Mouse (Mus musculus) forebrain, embryonic 14.5 days (tissue): ENCODE measurements around the gene Tmprss11f. TPM values are rescaled to one million over a fixed set of nuclear protein-coding genes. Genes with fewer than 3 reads are reported as not detected.
"Not testable (repeated sequence)": the region's sequence is repeated elsewhere in the genome, so short reads cannot be mapped to it uniquely, and the experiment has no call there.

Experiments
- ATAC-seq: fragments of 200-750 bp; cut with Nextera tagmentation; 2 replicates; pipeline ENCODE4 v1.8.0; 2017; ENCODE audit warnings: mild to moderate bottlenecking, moderate library complexity
- DNase-seq: peaks from one replicate; pipeline ENCODE4 v3.0.0-alpha.2; 2015; ENCODE audit warnings: low spot score
- H3K27ac ChIP-seq: fragments of 300-500 bp; sonication (generic); 2 replicates; pipeline ENCODE4 v1.5.1; 2014; ENCODE audit warnings: low read depth, mild to moderate bottlenecking, control low read depth, low read length, moderate library complexity
- H3K27me3 ChIP-seq: fragments of 300-500 bp; sonication (generic); replicated peaks from 2 replicates; pipeline ENCODE4 v1.6.1; 2014; ENCODE audit warnings: low read length, control low read depth, mixed read lengths; ENCODE audit not compliant: control insufficient read depth, insufficient read depth
- H3K36me3 ChIP-seq: fragments of 300-500 bp; sonication (generic); 2 replicates; pipeline ENCODE4 v1.6.1; 2014; ENCODE audit warnings: low read length, control low read depth; ENCODE audit not compliant: control insufficient read depth, insufficient read depth
- H3K4me1 ChIP-seq: fragments of 300-500 bp; sonication (generic); 2 replicates; pipeline ENCODE4 v1.6.1; 2014; ENCODE audit warnings: antibody characterized with exemption, low read length, control low read depth; ENCODE audit not compliant: control insufficient read depth, insufficient read depth
- H3K4me2 ChIP-seq: fragments of 300-500 bp; sonication (generic); 2 replicates; pipeline ENCODE4 v1.6.1; 2014; ENCODE audit warnings: mild to moderate bottlenecking, control low read depth, low read length
- H3K4me3 ChIP-seq: fragments of 300-500 bp; sonication (generic); 2 replicates; pipeline ENCODE4 v1.5.1; 2014; ENCODE audit warnings: low read depth, low read length, control low read depth
- H3K9ac ChIP-seq: fragments of 300-500 bp; sonication (generic); 2 replicates; pipeline ENCODE4 v1.6.1; 2014; ENCODE audit warnings: mild to moderate bottlenecking, low read length, control low read depth, moderate library complexity
- H3K9me3 ChIP-seq: fragments of 300-500 bp; sonication (generic); replicated peaks from 2 replicates; pipeline ENCODE4 v1.6.1; 2016; ENCODE audit warnings: low read length, control low read depth, mixed read lengths; ENCODE audit not compliant: control insufficient read depth
- whole genome bisulfite sequencing: fragments of 180-500 bp; shearing (Covaris S2); extraction: QIAGEN DNeasy Blood & Tissue Kit; methylation state at CpG from one replicate; pipeline ENCODE4 v1.1.7; 2014; 5-methylcytosine and 5-hydroxymethylcytosine counted together
- polyA plus RNA-seq: library from polyadenylated mRNA; unstranded; fragments of >200 nt; fragmentation: Nextera tagmentation; extraction: Ambion mirVana; gene quantifications from 2 replicates; pipeline ENCODE4 v1.2.1, GENCODE M21; 2014

The Tmprss11f gene
- polyA plus RNA-seq = not detected in 2 replicates

DNA sequence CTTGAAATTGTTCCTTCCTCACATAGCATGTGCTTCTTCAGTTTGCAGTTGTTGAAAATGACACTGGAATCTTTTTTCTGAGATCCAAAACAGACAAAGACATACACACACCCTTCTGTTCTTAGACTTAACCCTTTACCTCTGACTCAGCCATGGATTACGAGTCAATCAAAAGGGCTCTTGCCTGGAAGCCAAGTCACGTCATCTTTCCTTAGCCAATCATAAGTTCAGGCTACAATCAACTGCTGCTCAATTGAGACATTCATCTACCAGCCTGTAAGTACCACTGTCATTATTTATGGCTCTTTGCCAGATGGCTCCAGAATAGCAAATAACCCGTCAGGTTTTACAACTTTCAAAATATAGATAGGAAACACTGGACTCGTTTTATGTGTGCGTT lies at the start of gene Tmprss11f:
Tmprss11f (minus strand) TSS at position 101 of the 400 bp plus-strand sequence.
- WGBS = 83% methylated on average over 5 of the region's 5 CpGs
- no peak within 1 kb of the TSS for H3K27ac ChIP-seq
- ATAC-seq = no peak
- H3K9ac ChIP-seq = no peak within 1 kb of the TSS
- no peak for DNase-seq
- H3K36me3 ChIP-seq = no peaks in the 10 kb centered on the region
- no peaks in the 10 kb centered on the region for H3K4me1 ChIP-seq
- no peaks in the 10 kb centered on the region for H3K27me3 ChIP-seq
- no peaks in the 10 kb centered on the region for H3K9me3 ChIP-seq
- no peak within 1 kb of the TSS for H3K4me2 ChIP-seq
- H3K4me3 ChIP-seq = no peak within 1 kb of the TSS

DNA sequence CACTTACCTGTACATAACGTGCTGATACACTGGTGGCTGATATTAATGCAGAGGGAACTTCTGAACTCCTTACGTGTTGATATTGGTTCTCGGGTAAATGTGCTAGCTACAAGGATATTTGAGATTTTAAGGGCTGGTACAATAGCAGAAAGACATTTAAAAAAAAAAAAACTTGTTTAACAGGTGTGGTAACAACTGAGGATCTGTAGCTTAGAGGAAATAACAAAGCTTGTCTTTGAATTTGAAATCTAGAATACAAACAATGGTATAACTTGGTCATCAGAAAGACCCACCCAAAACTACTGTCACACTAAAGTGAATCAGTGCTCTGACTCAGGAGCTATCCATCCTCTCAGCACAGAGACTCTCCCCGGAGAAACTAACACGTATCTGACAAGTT lies 44.0 kb upstream of the Tmprss11f start, which contains the start of gene Tmprss11b:
Tmprss11b (minus strand) TSS at position 101 of the 400 bp plus-strand sequence.
- WGBS = 85% methylated on average over 5 of the region's 5 CpGs
- Histone ChIP-seq H3K9me3 (no peaks in the 10 kb centered on the region), H3K27ac (no peak within 1 kb of the TSS), H3K4me3 (no peak within 1 kb of the TSS), H3K4me2 (no peak within 1 kb of the TSS), H3K27me3 (no peaks in the 10 kb centered on the region), H3K9ac (no peak within 1 kb of the TSS), H3K36me3 (no peaks in the 10 kb centered on the region), H3K4me1 (no peaks in the 10 kb centered on the region)
- ATAC-seq (no peak), DNase-seq (no peak)

DNA sequence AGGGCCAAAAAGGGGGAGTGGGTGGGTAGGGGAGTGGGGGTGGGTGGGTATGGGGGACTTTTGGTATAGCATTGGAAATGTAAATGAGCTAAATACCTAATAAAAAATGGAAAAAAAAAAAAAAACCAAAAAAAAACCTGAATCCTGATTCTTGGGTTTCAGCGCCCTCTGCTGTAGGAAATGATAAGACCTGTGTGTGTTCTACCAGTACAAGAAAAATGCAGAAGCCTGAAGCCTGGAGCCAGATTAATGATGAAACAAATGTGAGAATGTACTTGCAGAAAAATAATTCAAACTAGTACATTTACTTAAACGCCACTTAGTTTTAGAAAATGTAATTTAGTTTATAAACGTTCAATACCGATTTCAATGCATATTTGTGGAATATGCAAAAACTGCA lies 17.0 kb upstream of the Tmprss11f start:
- not testable (repeated sequence) for H3K27ac ChIP-seq, H3K36me3 ChIP-seq, H3K9ac ChIP-seq, H3K4me2 ChIP-seq, H3K27me3 ChIP-seq, H3K4me3 ChIP-seq, ATAC-seq, H3K9me3 ChIP-seq, H3K4me1 ChIP-seq
- 32% methylated on average over 4 of the region's 4 CpGs for whole genome bisulfite sequencing
- DNase-seq = peak; percentile 73

DNA sequence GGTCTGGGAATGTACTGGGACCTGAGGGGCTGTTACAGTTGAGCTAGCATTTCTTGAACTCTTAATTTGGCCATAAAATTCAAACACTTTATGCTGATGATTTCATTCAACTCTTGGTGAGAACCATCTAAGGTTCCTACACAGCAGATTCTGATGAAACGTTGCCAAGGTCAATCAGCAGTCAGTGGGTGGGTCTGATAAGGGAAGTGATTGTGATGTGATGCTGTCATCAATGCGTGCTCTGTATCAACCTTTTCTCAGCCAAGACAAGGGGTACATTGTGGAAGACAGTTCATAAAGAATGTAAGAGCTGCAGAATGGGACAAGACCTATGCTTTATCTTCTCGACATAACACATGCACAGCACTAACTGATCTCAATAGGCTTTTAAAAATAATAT lies 8.6 kb upstream of the Tmprss11f start:
- no peaks in the 10 kb centered on the region for H3K36me3 ChIP-seq
- H3K9ac ChIP-seq = no peak overlapping the region
- H3K9me3 ChIP-seq = no peaks in the 10 kb centered on the region
- H3K4me2 ChIP-seq = no peak overlapping the region
- ATAC-seq (no peak), DNase-seq (no peak)
- H3K4me1 ChIP-seq = no peaks in the 10 kb centered on the region
- 70% methylated on average over 3 of the region's 3 CpGs for WGBS
- H3K4me3 ChIP-seq = no peak overlapping the region
- H3K27ac ChIP-seq = no peak overlapping the region
- no peaks in the 10 kb centered on the region for H3K27me3 ChIP-seq

GRCm38 (mm10) chr5:86630700-86631099 lies 1.5 kb downstream of the Tmprss11f start:
- 86% methylated on average over 2 of the region's 2 CpGs for WGBS
- Histone ChIP-seq H3K27ac (no peak overlapping the region), H3K36me3 (no peaks in the 10 kb centered on the region), H3K9me3 (no peaks in the 10 kb centered on the region), H3K4me3 (no peak overlapping the region), H3K4me2 (no peak overlapping the region), H3K27me3 (no peaks in the 10 kb centered on the region), H3K4me1 (no peaks in the 10 kb centered on the region), H3K9ac (no peak overlapping the region)
- ATAC-seq (no peak), DNase-seq (no peak)

DNA sequence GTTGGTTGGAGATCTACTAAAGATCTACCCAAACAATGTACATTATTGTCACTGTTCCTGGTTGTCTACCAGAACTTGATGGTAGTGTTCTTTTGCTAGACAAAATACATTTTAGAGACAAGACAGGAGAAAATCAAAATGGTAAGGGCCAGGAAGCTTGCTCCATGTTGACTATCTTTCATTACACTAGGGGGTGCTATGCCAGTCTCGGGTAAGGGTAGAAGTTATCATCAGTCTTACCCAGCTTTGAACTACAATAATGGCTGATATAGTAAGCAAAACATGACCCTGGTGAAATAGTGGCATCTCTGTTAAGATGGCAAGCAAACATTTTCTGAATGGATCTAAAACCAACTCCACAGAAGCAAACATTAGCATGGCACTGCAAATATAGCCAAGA lies 10.4 kb downstream of the Tmprss11f start:
- ATAC-seq = no peak
- no peak overlapping the region for H3K4me2 ChIP-seq
- H3K27me3 ChIP-seq = no peaks in the 10 kb centered on the region
- DNase-seq = no peak
- no peaks in the 10 kb centered on the region for H3K9me3 ChIP-seq
- 87% methylated on average over 1 of the region's 1 CpGs for WGBS
- H3K4me3 ChIP-seq = no peak overlapping the region
- H3K36me3 ChIP-seq = no peaks in the 10 kb centered on the region
- no peak overlapping the region for H3K27ac ChIP-seq
- no peak overlapping the region for H3K9ac ChIP-seq
- H3K4me1 ChIP-seq = no peaks in the 10 kb centered on the region

- no peak overlapping the region for H3K27ac ChIP-seq
- DNase-seq = no peak
- no peaks in the 10 kb centered on the region for H3K36me3 ChIP-seq
- H3K4me1 ChIP-seq = no peaks in the 10 kb centered on the region
- no peaks in the 10 kb centered on the region for H3K27me3 ChIP-seq
- H3K9ac ChIP-seq = no peak overlapping the region
- no peak for ATAC-seq
- H3K4me3 ChIP-seq = no peak overlapping the region
- WGBS = 80% methylated on average over 3 of the region's 3 CpGs
- no peak overlapping the region for H3K4me2 ChIP-seq
- H3K9me3 ChIP-seq = no peaks in the 10 kb centered on the region
Measured at GRCm38 (mm10) chr5:86585896-86586295, 46.3 kb downstream of the Tmprss11f start.

GRCm38 (mm10) chr5:86582618-86583017 lies 49.6 kb downstream of the Tmprss11f start:
- WGBS = 82% methylated on average over 5 of the region's 5 CpGs
- Histone ChIP-seq H3K4me2 (no peak overlapping the region), H3K27ac (no peak overlapping the region), H3K9ac (no peak overlapping the region), H3K4me1 (no peaks in the 10 kb centered on the region), H3K9me3 (no peaks in the 10 kb centered on the region), H3K27me3 (no peaks in the 10 kb centered on the region), H3K36me3 (no peaks in the 10 kb centered on the region), H3K4me3 (no peak overlapping the region)
- peak; percentile 11 for DNase-seq
- ATAC-seq = no peak

- Histone ChIP-seq H3K4me1 (no peaks in the 10 kb centered on the region), H3K27me3 (no peaks in the 10 kb centered on the region), H3K4me3 (no peak overlapping the region), H3K36me3 (no peaks in the 10 kb centered on the region), H3K4me2 (no peak overlapping the region), H3K27ac (no peak overlapping the region), H3K9ac (no peak overlapping the region), H3K9me3 (no peaks in the 10 kb centered on the region)
- WGBS = 72% methylated on average over 5 of the region's 5 CpGs
- DNase-seq = no peak
- ATAC-seq = no peak
Measured at GRCm38 (mm10) chr5:86581998-86582397, 50.2 kb downstream of the Tmprss11f start.
